Mouse (Mus musculus) lung, postnatal 14 days (tissue): ENCODE measurements around the gene Fam104a.
A peak's percentile ranks its signal among the peaks of the same experiment; 100 is the strongest.

ENCODE experiments used
- DNase-seq: peaks from one replicate; pipeline ENCODE4 v3.0.0; 2021

Fam104a gene

DNA sequence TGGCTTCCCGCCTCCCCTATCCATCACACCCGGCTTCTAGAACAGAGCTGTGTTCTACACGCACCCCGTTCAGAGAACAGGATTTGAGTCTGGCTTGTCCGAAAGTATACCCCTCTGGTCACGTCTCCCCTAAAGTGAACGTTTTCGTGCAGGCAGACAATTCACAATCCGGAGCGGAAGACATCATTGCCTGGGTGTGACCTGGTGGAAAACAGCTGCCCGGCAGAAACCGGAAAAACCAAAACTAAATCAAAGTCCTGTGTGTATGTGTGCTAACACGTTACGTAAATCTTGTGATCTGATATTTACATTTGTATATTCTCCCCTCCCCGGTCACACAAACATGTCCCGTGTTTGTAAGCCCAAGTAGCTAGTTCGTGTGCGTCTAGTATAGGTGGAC lies 58.5 kb downstream of the Fam104a start:
- peak; percentile 22 for DNase-seq

DNA sequence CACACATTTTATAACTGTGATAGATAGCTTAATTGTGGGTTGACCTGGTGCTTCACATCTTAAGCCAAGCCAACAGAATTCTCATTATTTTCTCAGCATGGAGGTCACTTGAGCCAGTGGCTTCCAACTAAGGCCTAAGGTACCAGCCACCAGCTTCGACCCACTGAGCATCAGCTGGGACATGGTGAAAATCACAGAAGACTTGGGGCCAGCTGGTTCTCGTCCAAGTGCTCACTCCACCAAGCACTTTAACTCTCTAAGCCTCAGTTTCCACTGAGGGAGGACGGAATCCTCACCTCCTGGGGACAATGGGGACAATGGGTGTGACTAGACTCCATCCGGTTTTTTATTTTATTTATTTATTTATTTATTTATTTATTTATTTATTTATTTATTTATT lies 61.9 kb downstream of the Fam104a start:
- DNase-seq = no peak

DNA sequence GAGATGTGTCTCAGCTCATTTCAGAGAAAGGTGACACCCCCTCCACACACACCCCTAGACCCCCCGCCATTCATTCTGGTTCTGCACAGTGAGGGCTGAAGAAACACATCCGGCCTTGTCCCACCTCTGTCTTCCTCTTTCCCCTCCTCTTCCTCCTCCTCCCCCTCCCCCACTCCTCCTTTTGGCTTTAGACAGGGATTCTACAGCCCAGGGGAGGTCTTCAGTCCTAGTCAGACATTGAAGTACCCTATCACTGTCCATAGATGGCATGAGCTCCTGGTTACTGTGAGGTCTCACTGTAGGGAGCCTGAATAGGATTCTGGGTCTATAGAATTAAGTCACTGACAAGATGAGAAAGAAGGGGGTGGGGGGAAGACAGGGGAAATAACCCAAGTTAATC lies 63.0 kb downstream of the Fam104a start:
- no peak for DNase-seq

DNA sequence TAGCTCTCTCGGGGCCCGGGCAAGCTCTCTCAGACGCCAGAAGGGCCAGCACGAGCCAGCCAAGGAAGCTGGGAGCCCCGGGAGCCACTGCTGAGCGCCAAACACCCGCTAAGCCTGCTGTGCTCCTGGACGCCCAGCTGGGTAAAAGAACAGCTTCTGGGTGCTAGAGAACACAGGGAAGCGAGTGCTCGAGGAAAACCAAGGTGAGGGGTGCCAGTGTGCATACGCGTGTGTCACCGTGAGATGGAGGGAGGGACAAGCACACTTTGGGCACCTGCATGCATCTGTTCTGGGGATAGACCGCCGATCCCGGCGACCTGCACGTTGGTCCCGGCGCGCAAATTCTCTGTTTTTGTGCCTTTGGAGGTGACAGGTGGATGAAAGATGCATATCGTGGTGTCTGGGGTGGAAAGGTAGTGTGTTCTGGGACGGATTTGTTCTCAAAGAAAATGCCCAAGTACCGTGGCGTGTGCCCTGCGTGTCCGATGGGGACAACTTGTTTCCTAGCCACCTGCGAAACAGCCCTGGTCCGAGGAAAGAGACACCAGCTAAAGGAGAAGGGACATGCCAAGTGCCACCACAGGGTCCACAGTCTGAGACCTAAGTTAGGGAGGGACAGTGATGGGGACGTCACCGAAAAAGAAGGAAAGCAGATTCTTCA lies 64.4 kb downstream of the Fam104a start:
- no peak for DNase-seq

DNA sequence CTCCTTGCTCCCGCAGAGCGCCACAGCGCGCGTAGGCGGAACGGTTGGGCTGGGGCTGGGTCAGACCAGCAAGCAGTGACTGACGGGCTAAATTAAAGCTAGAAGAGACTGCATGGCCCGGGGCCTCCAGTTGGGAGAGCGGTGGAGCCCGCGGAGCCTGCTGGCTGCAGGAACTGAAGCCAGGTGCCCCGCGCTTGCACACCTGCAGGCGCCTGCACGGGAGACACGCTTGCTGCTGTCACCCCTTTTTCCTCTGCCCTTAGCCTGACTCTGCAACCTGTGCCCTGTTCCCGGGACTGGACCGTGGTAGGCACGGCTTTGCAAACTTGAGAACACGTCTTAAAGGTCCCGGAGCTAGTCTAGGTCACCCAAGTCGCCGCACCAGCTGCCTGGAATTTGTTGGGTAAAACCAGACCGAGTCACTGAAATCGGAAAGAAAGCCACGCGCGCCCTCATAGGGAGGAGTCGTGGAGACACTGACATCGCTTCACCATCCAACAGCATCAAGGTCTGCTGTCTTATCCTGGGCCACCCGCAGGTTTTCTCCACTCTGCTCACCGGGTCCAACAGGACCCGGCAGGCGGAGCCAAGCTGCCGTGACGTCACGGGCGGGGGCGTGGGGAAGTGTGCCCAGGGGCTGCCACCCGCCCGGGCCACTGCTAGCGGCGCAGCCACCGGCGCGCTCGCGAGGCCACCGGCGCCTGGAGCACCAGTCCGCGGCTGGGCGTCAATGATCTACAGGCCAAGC lies 65.1 kb downstream of the Fam104a start, which contains the start of gene Sstr2:
Gene Sstr2 (plus strand): TSS at position 671 of the 748 bp plus-strand sequence.
- peak; percentile 81 for DNase-seq

DNA sequence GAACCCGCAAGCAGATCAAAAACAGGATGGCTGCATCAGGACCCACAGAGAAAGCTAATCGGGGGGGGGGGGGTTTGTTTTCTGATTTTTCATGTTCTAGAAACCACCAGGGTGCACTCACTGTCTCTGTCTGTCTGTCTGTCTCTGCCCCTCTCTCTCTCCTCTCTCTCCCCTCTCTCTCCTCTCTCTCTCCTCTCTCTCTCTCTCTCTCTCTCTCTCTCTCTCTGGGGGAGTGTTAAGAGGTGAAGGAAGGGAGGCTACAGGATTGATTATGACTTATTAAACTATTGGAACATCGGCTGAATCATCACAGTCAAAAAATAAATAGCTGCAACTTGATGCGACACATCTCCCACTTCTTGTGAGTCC lies 65.7 kb downstream of the Fam104a start:
- no peak for DNase-seq

DNA sequence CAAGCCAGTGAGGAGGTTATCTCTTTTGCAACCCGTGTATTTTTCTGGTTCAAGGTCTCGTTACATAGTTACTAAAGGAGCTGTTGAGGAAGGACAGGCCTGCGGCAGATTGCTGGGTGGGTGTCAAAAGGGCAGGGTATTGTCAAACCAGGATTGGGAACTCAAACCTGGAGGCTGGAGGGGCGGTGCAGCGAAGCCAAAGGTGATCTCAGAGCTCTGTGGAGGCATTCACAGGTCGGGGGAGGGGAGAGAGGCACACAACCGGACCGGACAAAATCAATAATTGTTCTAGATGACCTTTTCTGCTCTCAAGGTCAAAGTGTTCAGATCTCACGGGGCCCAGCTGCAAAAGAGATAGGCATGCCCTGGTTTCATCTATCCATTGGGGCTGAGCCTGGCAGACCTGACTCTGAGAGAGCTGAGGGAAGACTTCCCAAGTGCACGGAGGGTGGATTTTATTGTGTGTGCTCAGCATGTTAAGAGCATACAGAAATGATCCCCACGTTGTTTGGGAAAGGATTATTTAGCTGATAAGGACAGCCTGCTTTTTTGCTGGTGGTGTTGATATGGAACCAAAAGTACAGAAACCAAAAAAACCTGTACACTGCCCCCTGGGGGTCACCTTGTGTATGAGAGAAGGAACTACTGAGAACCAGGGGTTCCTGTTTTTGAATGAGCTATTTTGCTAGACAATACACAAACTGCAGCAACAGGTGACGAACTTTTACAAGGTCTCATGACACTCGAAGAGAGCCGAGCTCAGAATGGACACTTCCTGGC lies 66.6 kb downstream of the Fam104a start:
- peak; percentile 83 for DNase-seq

DNA sequence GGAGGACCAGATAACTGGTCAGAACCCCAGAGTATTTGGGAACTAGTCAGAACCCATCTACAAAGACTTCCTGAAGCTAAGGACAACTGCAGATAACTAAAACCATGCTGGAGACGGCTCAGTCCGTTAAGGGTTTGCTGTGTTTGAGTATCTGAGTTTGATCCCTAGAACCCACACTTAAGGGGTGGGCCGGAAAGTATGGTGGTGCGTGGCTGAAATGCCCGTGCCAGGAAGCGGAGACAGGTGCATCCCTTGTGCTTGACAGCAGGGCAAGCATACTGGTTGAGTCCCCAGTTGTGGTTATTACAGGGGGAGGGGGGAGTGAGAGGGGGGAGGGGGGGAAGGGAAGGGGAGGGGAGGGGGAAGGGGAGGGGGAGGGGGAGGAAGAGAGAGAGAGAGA lies 69.5 kb downstream of the Fam104a start:
- DNase-seq = no peak

DNA sequence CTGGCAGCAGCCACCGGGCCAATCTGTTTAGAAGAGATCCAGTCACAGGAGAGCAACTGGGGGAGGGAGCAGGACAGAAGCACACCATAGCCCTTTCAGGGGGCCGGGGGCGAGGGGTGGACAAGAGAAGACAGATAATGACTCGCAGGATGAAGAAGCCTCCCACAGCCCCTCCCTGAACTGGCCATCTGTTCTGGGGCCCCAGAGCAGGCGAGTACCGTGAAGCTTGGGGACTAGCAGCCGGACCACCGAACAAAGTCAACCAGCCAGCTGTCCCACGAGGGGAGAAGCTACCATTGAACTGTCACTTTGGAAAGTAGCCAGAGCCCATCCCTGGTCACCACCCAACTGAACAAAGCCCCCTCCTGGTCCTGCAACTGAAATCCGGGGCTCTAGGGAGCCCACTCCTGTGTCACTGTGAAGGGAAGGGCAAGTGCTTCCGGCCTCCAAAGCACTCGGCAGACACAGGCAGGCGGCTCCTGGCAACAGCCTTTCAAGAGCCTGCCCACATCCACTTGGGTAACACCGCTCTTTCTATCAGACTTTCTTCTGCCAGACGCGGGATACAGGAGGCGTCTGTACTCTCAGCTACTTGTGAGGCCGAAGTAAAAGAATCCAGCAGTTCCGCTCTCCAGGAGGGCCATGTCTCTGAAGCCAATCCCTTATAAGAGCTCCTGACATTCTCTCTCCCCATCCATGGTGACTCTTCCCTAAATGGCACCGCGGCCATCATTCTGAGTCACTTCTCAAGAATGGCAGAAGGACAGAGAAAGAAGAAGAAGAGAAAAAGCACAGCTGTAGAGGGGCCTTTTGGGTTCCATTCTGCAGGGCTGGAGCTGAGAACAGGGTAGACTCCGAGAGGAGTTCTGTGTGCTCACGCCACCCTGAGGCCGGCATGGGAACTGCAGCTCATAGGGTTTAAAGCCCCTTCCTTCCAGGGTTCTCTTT lies 72.0 kb downstream of the Fam104a start:
- peak; percentile 62 for DNase-seq
